Mouse (Mus musculus): ENCODE measurements around the gene Txndc15. TPM values are rescaled to one million over a fixed set of nuclear protein-coding genes. Genes with fewer than 3 reads are reported as not detected.

Gene Txndc15
- polyA plus RNA-seq (2014; fragmentation: Nextera tagmentation; extraction: Ambion mirVana), result 87.1 and 91.7 TPM in 2 replicates

- peaks cover 5% of the 10 kb centered on the region; the same call in 1 of the 2 replicates for H3K36me3 ChIP-seq (ENCODE audit: control insufficient read depth, insufficient read depth, low read length)
- H3K9me3 ChIP-seq (ENCODE audit: control insufficient read depth, low read length), result no peaks in the 10 kb centered on the region
- under 1% methylated on average over 63 of the region's 63 CpGs for WGBS
- peak within 1 kb of the TSS; percentile 60 for H3K27ac ChIP-seq (ENCODE audit: low read depth, low read length)
- ATAC-seq (ENCODE audit: low FRiP score, low TSS enrichment), result peak; percentile 93
- no peaks in the 10 kb centered on the region for H3K4me1 ChIP-seq (ENCODE audit: control insufficient read depth, insufficient read depth, low read length)
- H3K4me2 ChIP-seq (replicated peaks; ENCODE audit: low read depth, low read length), result peak within 1 kb of the TSS; percentile 50
- peak within 1 kb of the TSS; percentile 84 for H3K9ac ChIP-seq (ENCODE audit: low read depth, low read length)
- no peaks in the 10 kb centered on the region for H3K27me3 ChIP-seq (ENCODE audit: control insufficient read depth, insufficient read depth, low read length)
- H3K4me3 ChIP-seq (ENCODE audit: low read length), result peak within 1 kb of the TSS; percentile 75
These were observed at the start of gene Txndc15 for GRCm38 (mm10) chr13:55714501-55715166. TSS of gene Txndc15 (plus strand) at chr13:55714650.

GRCm38 (mm10) chr13:55668550-55668949 lies 45.9 kb upstream of the Txndc15 start:
- peaks cover 92% of the 10 kb centered on the region for H3K36me3 ChIP-seq (ENCODE audit: control insufficient read depth, insufficient read depth, low read length)
- 84% methylated on average over 6 of the region's 6 CpGs for WGBS
- no peaks in the 10 kb centered on the region for H3K9me3 ChIP-seq (ENCODE audit: control insufficient read depth, low read length)
- no peak overlapping the region for H3K9ac ChIP-seq (ENCODE audit: low read depth, low read length)
- ATAC-seq (ENCODE audit: low FRiP score, low TSS enrichment), result no peak
- no peak overlapping the region for H3K4me2 ChIP-seq (replicated peaks; ENCODE audit: low read depth, low read length)
- no peak overlapping the region for H3K4me3 ChIP-seq (ENCODE audit: low read length)
- no peaks in the 10 kb centered on the region for H3K27me3 ChIP-seq (ENCODE audit: control insufficient read depth, insufficient read depth, low read length)
- H3K4me1 ChIP-seq (ENCODE audit: control insufficient read depth, insufficient read depth, low read length), result no peaks in the 10 kb centered on the region
- no peak overlapping the region for H3K27ac ChIP-seq (ENCODE audit: low read depth, low read length)

- no peak overlapping the region for H3K4me2 ChIP-seq (replicated peaks; ENCODE audit: low read depth, low read length)
- H3K27ac ChIP-seq (ENCODE audit: low read depth, low read length), result no peak overlapping the region
- 93% methylated on average over 6 of the region's 6 CpGs for WGBS
- no peaks in the 10 kb centered on the region for H3K9me3 ChIP-seq (ENCODE audit: control insufficient read depth, low read length)
- ATAC-seq (ENCODE audit: low FRiP score, low TSS enrichment), result no peak
- H3K4me1 ChIP-seq (ENCODE audit: control insufficient read depth, insufficient read depth, low read length), result no peaks in the 10 kb centered on the region
- no peaks in the 10 kb centered on the region for H3K27me3 ChIP-seq (ENCODE audit: control insufficient read depth, insufficient read depth, low read length)
- peaks cover 90% of the 10 kb centered on the region for H3K36me3 ChIP-seq (ENCODE audit: control insufficient read depth, insufficient read depth, low read length)
- no peak overlapping the region for H3K4me3 ChIP-seq (ENCODE audit: low read length)
- H3K9ac ChIP-seq (ENCODE audit: low read depth, low read length), result no peak overlapping the region
These were observed 41.7 kb upstream of the Txndc15 start for GRCm38 (mm10) chr13:55672711-55673110.

- Histone ChIP-seq H3K4me1 (ENCODE audit: control insufficient read depth, insufficient read depth, low read length) (no peaks in the 10 kb centered on the region), H3K27ac (ENCODE audit: low read depth, low read length) (no peak overlapping the region), H3K9me3 (ENCODE audit: control insufficient read depth, low read length) (no peaks in the 10 kb centered on the region), H3K4me2 (replicated peaks; ENCODE audit: low read depth, low read length) (no peak overlapping the region), H3K9ac (ENCODE audit: low read depth, low read length) (no peak overlapping the region), H3K36me3 (ENCODE audit: control insufficient read depth, insufficient read depth, low read length) (peaks cover 86% of the 10 kb centered on the region), H3K27me3 (ENCODE audit: control insufficient read depth, insufficient read depth, low read length) (no peaks in the 10 kb centered on the region), H3K4me3 (ENCODE audit: low read length) (no peak overlapping the region)
- 70% methylated on average over 8 of the region's 8 CpGs for WGBS
- no peak for ATAC-seq (ENCODE audit: low FRiP score, low TSS enrichment)
These were observed 37.1 kb upstream of the Txndc15 start for GRCm38 (mm10) chr13:55677364-55677763.

- Histone ChIP-seq H3K9ac (ENCODE audit: low read depth, low read length) (no peak overlapping the region), H3K4me1 (ENCODE audit: control insufficient read depth, insufficient read depth, low read length) (no peaks in the 10 kb centered on the region), H3K4me2 (replicated peaks; ENCODE audit: low read depth, low read length) (no peak overlapping the region), H3K4me3 (ENCODE audit: low read length) (no peak overlapping the region), H3K27me3 (ENCODE audit: control insufficient read depth, insufficient read depth, low read length) (no peaks in the 10 kb centered on the region), H3K27ac (ENCODE audit: low read depth, low read length) (no peak overlapping the region), H3K9me3 (ENCODE audit: control insufficient read depth, low read length) (no peaks in the 10 kb centered on the region), H3K36me3 (ENCODE audit: control insufficient read depth, insufficient read depth, low read length) (peaks cover 47% of the 10 kb centered on the region)
- no peak for ATAC-seq (ENCODE audit: low FRiP score, low TSS enrichment)
- 86% methylated on average over 9 of the region's 9 CpGs for WGBS
These were observed 32.2 kb upstream of the Txndc15 start for GRCm38 (mm10) chr13:55682201-55682600.

- H3K36me3 ChIP-seq (ENCODE audit: control insufficient read depth, insufficient read depth, low read length), result peaks cover 34% of the 10 kb centered on the region
These were observed 30.9 kb upstream of the Txndc15 start for GRCm38 (mm10) chr13:55683581-55683980.

GRCm38 (mm10) chr13:55686107-55686633 lies 28.3 kb upstream of the Txndc15 start:
- no peaks in the 10 kb centered on the region for H3K9me3 ChIP-seq (ENCODE audit: control insufficient read depth, low read length)
- no peak overlapping the region for H3K9ac ChIP-seq (ENCODE audit: low read depth, low read length)
- peaks cover 12% of the 10 kb centered on the region; the same call in 1 of the 2 replicates for H3K36me3 ChIP-seq (ENCODE audit: control insufficient read depth, insufficient read depth, low read length)
- H3K4me1 ChIP-seq (ENCODE audit: control insufficient read depth, insufficient read depth, low read length), result no peaks in the 10 kb centered on the region
- no peaks in the 10 kb centered on the region for H3K27me3 ChIP-seq (ENCODE audit: control insufficient read depth, insufficient read depth, low read length)
- WGBS, result 71% methylated on average over 9 of the region's 9 CpGs
- H3K4me2 ChIP-seq (replicated peaks; ENCODE audit: low read depth, low read length), result no peak overlapping the region
- ATAC-seq (ENCODE audit: low FRiP score, low TSS enrichment), result no peak
- H3K27ac ChIP-seq (ENCODE audit: low read depth, low read length), result no peak overlapping the region
- no peak overlapping the region for H3K4me3 ChIP-seq (ENCODE audit: low read length)

More at GRCm38 (mm10) chr13:55683581-55683980, 30.9 kb upstream of the Txndc15 start:
- H3K27ac ChIP-seq (ENCODE audit: low read depth, low read length), result no peak overlapping the region
- WGBS, result 81% methylated on average over 3 of the region's 3 CpGs
- H3K9ac ChIP-seq (ENCODE audit: low read depth, low read length), result no peak overlapping the region
- H3K4me3 ChIP-seq (ENCODE audit: low read length), result no peak overlapping the region
- H3K27me3 ChIP-seq (ENCODE audit: control insufficient read depth, insufficient read depth, low read length), result no peaks in the 10 kb centered on the region
- H3K9me3 ChIP-seq (ENCODE audit: control insufficient read depth, low read length), result no peaks in the 10 kb centered on the region
- no peak overlapping the region for H3K4me2 ChIP-seq (replicated peaks; ENCODE audit: low read depth, low read length)
- no peaks in the 10 kb centered on the region for H3K4me1 ChIP-seq (ENCODE audit: control insufficient read depth, insufficient read depth, low read length)
- no peak for ATAC-seq (ENCODE audit: low FRiP score, low TSS enrichment)

- Histone ChIP-seq H3K4me2 (replicated peaks; ENCODE audit: low read depth, low read length) (no peak overlapping the region), H3K4me3 (ENCODE audit: low read length) (no peak overlapping the region), H3K36me3 (ENCODE audit: control insufficient read depth, insufficient read depth, low read length) (0 out of 2 replicates have a peak, but pooled peaks cover 3% of the 10 kb centered on the region), H3K9me3 (ENCODE audit: control insufficient read depth, low read length) (no peaks in the 10 kb centered on the region), H3K4me1 (ENCODE audit: control insufficient read depth, insufficient read depth, low read length) (no peaks in the 10 kb centered on the region), H3K27me3 (ENCODE audit: control insufficient read depth, insufficient read depth, low read length) (no peaks in the 10 kb centered on the region), H3K27ac (ENCODE audit: low read depth, low read length) (no peak overlapping the region), H3K9ac (ENCODE audit: low read depth, low read length) (no peak overlapping the region)
- WGBS, result 40% methylated on average over 4 of the region's 4 CpGs
- no peak for ATAC-seq (ENCODE audit: low FRiP score, low TSS enrichment)
These were observed 26.4 kb upstream of the Txndc15 start for GRCm38 (mm10) chr13:55687927-55688602.
